Mouse (Mus musculus) lung, adult 18-20 months (tissue): ENCODE data around the gene Dexi.

ENCODE experiments used
- DNase-seq, 2 experiments: peaks; one replicate each; pipeline ENCODE4 v3.0.0; 2022; ENCODE audit warnings: mixed read lengths in 2 of 2

Gene Dexi

GRCm38 (mm10) chr16:10492587-10492986, 50.3 kb downstream of the Dexi start:
- DNase-seq, result no peak

- DNase-seq, result no peak
Measured at GRCm38 (mm10) chr16:10491716-10492115, 51.1 kb downstream of the Dexi start.

GRCm38 (mm10) chr16:10490503-10491150, 52.2 kb downstream of the Dexi start:
- DNase-seq, result no peak

GRCm38 (mm10) chr16:10489904-10490457, 52.9 kb downstream of the Dexi start:
- no peak for DNase-seq

- DNase-seq, result peak; percentile 29 to 35
Measured at GRCm38 (mm10) chr16:10489483-10489882, 53.4 kb downstream of the Dexi start.

- DNase-seq, result no peak
Measured at GRCm38 (mm10) chr16:10488769-10489481, 53.9 kb downstream of the Dexi start.

- DNase-seq, result no peak
Measured at GRCm38 (mm10) chr16:10487895-10488493, 54.9 kb downstream of the Dexi start.

GRCm38 (mm10) chr16:10486993-10487392, 55.9 kb downstream of the Dexi start:
- DNase-seq, result no peak

GRCm38 (mm10) chr16:10482343-10482742, 60.5 kb downstream of the Dexi start:
- DNase-seq, result no peak

- no peak for DNase-seq
Measured at GRCm38 (mm10) chr16:10479857-10480256, 63.0 kb downstream of the Dexi start, which contains the start of gene Ciita. Ciita (plus strand) TSS chr16:10480059.

GRCm38 (mm10) chr16:10475919-10476318, 66.9 kb downstream of the Dexi start:
- DNase-seq, result no peak

GRCm38 (mm10) chr16:10474956-10475355, 67.9 kb downstream of the Dexi start:
- DNase-seq, result peak; percentile 68 to 77

- no peak for DNase-seq
Measured at GRCm38 (mm10) chr16:10471950-10472349, 70.9 kb downstream of the Dexi start.

- DNase-seq, result no peak
Measured at GRCm38 (mm10) chr16:10468201-10468600, 74.7 kb downstream of the Dexi start.

- DNase-seq, result peak in 1 of 2 experiments; percentile 21
Measured at GRCm38 (mm10) chr16:10467391-10468107, 75.3 kb downstream of the Dexi start.

GRCm38 (mm10) chr16:10465011-10465681, 77.7 kb downstream of the Dexi start:
- peak; percentile 59 to 64 for DNase-seq

GRCm38 (mm10) chr16:10461178-10461577, 81.7 kb downstream of the Dexi start:
- DNase-seq, result no peak

GRCm38 (mm10) chr16:10460188-10460587, 82.7 kb downstream of the Dexi start:
- DNase-seq, result no peak

GRCm38 (mm10) chr16:10454583-10454974, 88.3 kb downstream of the Dexi start:
- DNase-seq, result no peak

- DNase-seq, result no peak
Measured at GRCm38 (mm10) chr16:10453872-10454582, 88.8 kb downstream of the Dexi start.
